Mouse (Mus musculus) duodenum, adult 2 months (tissue): ENCODE results near the gene Farsb. TPM values are rescaled to one million over a fixed set of nuclear protein-coding genes. Genes with fewer than 3 reads are reported as not detected.

Source experiments
- polyA plus RNA-seq: library from polyadenylated mRNA; depleted of rRNA; stranded (reverse); fragments of >200 nt; gene quantifications from 2 replicates; pipeline ENCODE4 v1.2.3, GENCODE M21; 2012; ENCODE audit warnings: low replicate concordance; rRNA removed

Farsb gene
- 3.4 and 4.4 TPM in 2 replicates for polyA plus RNA-seq

GRCm38 (mm10) chr1:78488752-78489492, at the start of gene Farsb:
Farsb (minus strand) TSS chr1:78488897.

DNA sequence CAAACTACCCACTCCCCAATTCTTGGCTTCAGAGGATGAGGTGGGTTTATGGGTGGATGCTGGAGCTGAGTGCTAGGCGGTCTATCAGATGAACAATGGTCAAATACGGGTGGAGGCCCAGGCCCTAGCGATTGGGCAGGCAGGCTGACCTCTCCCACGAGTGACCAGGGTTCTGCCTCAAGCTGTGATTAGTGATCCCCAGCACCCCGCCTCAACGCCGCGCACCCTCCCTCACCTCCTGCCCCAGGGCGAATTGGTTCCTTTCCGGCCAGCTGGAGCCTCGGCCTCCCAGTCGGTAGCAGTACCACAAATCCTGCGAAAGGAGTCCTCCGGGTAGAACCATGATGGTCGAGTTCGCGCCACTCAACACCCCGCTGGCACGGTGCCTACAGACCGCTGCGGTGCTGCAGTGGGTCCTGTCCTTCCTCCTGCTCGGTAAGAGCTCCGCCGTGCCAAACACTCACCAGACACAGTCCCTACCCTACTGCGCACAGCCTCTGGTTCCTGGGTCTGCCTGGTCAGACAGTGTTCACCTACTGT, 23.0 kb upstream of the Farsb start, which contains the start of gene BC035947:
Gene BC035947, minus strand, starts transcription at position 538 of the 540 bp plus-strand sequence.

GRCm38 (mm10) chr1:78510862-78511261, 22.2 kb upstream of the Farsb start, which contains the start of gene Mogat1:
Mogat1 (plus strand) TSS chr1:78510991.

Other genes starting within 250 kb of the Farsb start
- gene Sgpp2, start 178.6 kb downstream of the Farsb start, polyA plus RNA-seq, result 19.9 and 42.0 TPM in 2 replicates
- gene Mogat1, start 22.1 kb upstream of the Farsb start, polyA plus RNA-seq, result 1.7 TPM in 1 of 2 replicates, not detected in the other
- gene BC035947, start 23.3 kb upstream of the Farsb start, polyA plus RNA-seq, result not detected in 2 replicates
- 1.8 and 2.1 TPM in 2 replicates for gene Acsl3, start 168.9 kb upstream of the Farsb start, polyA plus RNA-seq
- gene Utp14b, start 169.1 kb upstream of the Farsb start, polyA plus RNA-seq, result 0.13 and 0.30 TPM in 2 replicates